Mouse (Mus musculus): ENCODE results near the gene Mast1. TPM values are rescaled to one million over a fixed set of nuclear protein-coding genes. Genes with fewer than 3 reads are reported as not detected.

Gene Mast1
- 1.4 and 1.6 TPM in 2 replicates for polyA plus RNA-seq (2015; fragmentation: Nextera tagmentation; extraction: Ambion mirVana)

DNA sequence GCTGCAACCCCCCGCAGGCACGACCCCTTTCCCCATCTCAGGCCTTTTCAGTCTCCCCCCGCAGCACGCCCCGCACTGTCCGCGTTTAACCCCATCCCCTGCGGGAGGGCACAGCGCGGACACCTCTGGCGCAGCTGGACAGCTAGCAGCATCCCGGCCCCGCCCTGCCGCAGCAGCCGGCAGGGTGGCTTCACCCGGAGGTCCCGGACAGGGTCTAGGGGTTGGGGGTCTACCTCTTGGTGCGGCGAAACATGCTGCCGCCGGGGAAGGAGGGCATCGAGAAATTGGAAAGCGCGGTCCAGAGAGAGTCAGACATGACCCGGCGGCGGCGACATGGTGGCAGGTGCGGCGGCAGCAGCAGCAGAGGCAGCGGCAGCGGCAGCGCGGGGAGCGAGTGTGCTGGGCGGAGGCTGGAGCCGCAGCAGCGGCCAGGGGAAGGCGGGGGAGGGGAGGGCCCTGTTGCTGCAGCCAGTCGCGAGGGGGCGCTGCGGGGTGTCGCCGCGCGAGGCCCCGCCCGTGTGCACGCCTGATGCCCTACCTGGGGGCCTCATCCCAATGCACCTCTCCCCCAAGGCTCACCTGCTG lies at the start of gene Mast1:
Mast1 (minus strand) TSS at position 398 of the 585 bp plus-strand sequence.
- ATAC-seq (ENCODE audit: insufficient read depth, low FRiP score), result peak; percentile 68
- no peak within 1 kb of the TSS for H3K27ac ChIP-seq (ENCODE audit: low read length)
- WGBS, result under 1% methylated on average over 50 of the region's 50 CpGs
- H3K9me3 ChIP-seq (replicated peaks; ENCODE audit: control insufficient read depth, low read length), result no peaks in the 10 kb centered on the region
- peaks cover 45% of the 10 kb centered on the region for H3K27me3 ChIP-seq (ENCODE audit: control insufficient read depth, insufficient read depth, low read length)
- peak within 1 kb of the TSS; percentile 44 for H3K4me3 ChIP-seq (replicated peaks; ENCODE audit: low read length)
- H3K4me2 ChIP-seq (ENCODE audit: low read depth, low read length), result peak within 1 kb of the TSS; percentile 65
- peaks cover 4% of the 10 kb centered on the region; the same call in 1 of the 2 replicates for H3K4me1 ChIP-seq (ENCODE audit: control insufficient read depth, insufficient read depth, low read length)
- H3K9ac ChIP-seq (ENCODE audit: low read length), result no peak within 1 kb of the TSS
- H3K36me3 ChIP-seq (ENCODE audit: control insufficient read depth, insufficient read depth, low read length), result no peaks in the 10 kb centered on the region

DNA sequence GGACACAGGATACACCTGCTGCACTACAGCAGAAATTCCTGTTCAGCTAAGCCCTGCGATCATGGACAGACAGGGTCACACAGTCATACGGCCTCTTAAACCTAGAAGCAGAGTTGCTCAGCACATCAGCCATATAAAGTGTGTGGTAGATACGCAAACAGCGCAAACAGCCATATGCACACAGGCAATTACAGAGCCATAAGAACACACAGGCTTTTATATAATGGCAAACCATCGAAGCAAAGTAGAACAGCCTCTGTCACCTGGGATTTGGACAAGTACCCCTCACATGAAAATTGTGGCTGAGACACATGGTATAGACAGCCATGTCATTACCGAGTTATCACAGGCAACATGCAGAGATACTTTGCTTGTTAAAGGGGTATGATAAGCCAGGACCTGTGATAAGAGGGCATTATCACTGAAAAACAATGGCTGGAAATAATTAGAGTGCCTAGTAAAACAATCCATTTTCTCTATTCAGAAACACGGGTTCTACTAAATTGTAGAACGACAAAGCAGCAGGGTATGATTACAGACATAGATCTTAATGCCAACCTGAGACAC lies 49.3 kb upstream of the Mast1 start:
- H3K9ac ChIP-seq (ENCODE audit: low read length), result peak overlapping the region; percentile 65
- H3K27me3 ChIP-seq (ENCODE audit: control insufficient read depth, insufficient read depth, low read length), result no peaks in the 10 kb centered on the region
- H3K36me3 ChIP-seq (ENCODE audit: control insufficient read depth, insufficient read depth, low read length), result no peaks in the 10 kb centered on the region
- peak overlapping the region; percentile 79 for H3K4me2 ChIP-seq (ENCODE audit: low read depth, low read length)
- ATAC-seq (ENCODE audit: insufficient read depth, low FRiP score), result no peak
- peaks cover 41% of the 10 kb centered on the region for H3K4me1 ChIP-seq (ENCODE audit: control insufficient read depth, insufficient read depth, low read length)
- 30% methylated on average over 8 of the region's 8 CpGs for WGBS
- peak overlapping the region; percentile 94 for H3K27ac ChIP-seq (ENCODE audit: low read length)
- no peaks in the 10 kb centered on the region for H3K9me3 ChIP-seq (replicated peaks; ENCODE audit: control insufficient read depth, low read length)
- H3K4me3 ChIP-seq (replicated peaks; ENCODE audit: low read length), result peak overlapping the region; percentile 43

DNA sequence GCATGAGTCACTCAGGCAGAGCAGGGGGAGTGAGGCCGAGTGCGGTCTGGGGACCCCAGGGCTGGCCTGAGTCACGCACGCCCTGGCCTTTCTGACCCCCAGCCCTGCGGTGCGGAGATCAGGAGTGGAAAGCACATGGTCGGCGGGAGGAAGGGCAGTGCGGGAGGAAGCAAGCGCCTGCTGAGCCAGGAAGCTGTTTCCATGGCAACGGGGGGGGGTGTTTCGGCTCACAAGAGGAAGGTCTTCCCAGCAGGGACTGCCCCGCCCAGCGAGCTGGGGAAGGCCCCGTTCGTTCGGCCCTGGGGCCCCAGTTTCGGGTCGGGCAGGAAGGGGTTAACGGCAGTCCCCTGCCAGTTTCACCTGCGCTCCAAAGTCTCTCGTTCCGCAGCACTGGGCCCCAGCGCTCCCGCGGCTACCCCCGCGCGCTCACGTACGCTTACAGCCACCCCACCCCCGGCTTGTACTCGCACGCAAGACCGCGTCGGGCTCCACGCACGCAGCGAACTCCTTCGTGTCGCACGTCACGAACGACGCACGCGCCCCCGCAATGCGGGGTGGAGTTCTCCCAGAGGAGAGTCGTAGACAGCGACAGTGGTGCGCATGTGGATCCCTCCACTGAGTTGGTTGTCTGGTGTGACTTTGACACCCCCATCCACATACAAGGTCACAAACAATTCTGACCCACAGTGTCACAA lies 48.7 kb upstream of the Mast1 start:
- peak overlapping the region; percentile 65 for H3K9ac ChIP-seq (ENCODE audit: low read length)
- H3K4me2 ChIP-seq (ENCODE audit: low read depth, low read length), result peak overlapping the region; percentile 79
- no peaks in the 10 kb centered on the region for H3K36me3 ChIP-seq (ENCODE audit: control insufficient read depth, insufficient read depth, low read length)
- ATAC-seq (ENCODE audit: insufficient read depth, low FRiP score), result peak; percentile 26
- peak overlapping the region; percentile 94 for H3K27ac ChIP-seq (ENCODE audit: low read length)
- no peaks in the 10 kb centered on the region for H3K27me3 ChIP-seq (ENCODE audit: control insufficient read depth, insufficient read depth, low read length)
- peak overlapping the region; percentile 43 for H3K4me3 ChIP-seq (replicated peaks; ENCODE audit: low read length)
- no peaks in the 10 kb centered on the region for H3K9me3 ChIP-seq (replicated peaks; ENCODE audit: control insufficient read depth, low read length)
- peaks cover 45% of the 10 kb centered on the region for H3K4me1 ChIP-seq (ENCODE audit: control insufficient read depth, insufficient read depth, low read length)
- under 1% methylated on average over 53 of the region's 53 CpGs for WGBS

GRCm38 (mm10) chr8:84985049-84985683 lies 48.0 kb upstream of the Mast1 start:
- WGBS, result under 1% methylated on average over 23 of the region's 23 CpGs
- H3K4me1 ChIP-seq (ENCODE audit: control insufficient read depth, insufficient read depth, low read length), result peaks cover 47% of the 10 kb centered on the region
- H3K9me3 ChIP-seq (replicated peaks; ENCODE audit: control insufficient read depth, low read length), result no peaks in the 10 kb centered on the region
- peak overlapping the region; percentile 94 for H3K27ac ChIP-seq (ENCODE audit: low read length)
- peak overlapping the region; percentile 43 for H3K4me3 ChIP-seq (replicated peaks; ENCODE audit: low read length)
- peak overlapping the region; percentile 79 for H3K4me2 ChIP-seq (ENCODE audit: low read depth, low read length)
- H3K36me3 ChIP-seq (ENCODE audit: control insufficient read depth, insufficient read depth, low read length), result no peaks in the 10 kb centered on the region
- peak overlapping the region; percentile 65 for H3K9ac ChIP-seq (ENCODE audit: low read length)
- H3K27me3 ChIP-seq (ENCODE audit: control insufficient read depth, insufficient read depth, low read length), result no peaks in the 10 kb centered on the region
- no peak for ATAC-seq (ENCODE audit: insufficient read depth, low FRiP score)

DNA sequence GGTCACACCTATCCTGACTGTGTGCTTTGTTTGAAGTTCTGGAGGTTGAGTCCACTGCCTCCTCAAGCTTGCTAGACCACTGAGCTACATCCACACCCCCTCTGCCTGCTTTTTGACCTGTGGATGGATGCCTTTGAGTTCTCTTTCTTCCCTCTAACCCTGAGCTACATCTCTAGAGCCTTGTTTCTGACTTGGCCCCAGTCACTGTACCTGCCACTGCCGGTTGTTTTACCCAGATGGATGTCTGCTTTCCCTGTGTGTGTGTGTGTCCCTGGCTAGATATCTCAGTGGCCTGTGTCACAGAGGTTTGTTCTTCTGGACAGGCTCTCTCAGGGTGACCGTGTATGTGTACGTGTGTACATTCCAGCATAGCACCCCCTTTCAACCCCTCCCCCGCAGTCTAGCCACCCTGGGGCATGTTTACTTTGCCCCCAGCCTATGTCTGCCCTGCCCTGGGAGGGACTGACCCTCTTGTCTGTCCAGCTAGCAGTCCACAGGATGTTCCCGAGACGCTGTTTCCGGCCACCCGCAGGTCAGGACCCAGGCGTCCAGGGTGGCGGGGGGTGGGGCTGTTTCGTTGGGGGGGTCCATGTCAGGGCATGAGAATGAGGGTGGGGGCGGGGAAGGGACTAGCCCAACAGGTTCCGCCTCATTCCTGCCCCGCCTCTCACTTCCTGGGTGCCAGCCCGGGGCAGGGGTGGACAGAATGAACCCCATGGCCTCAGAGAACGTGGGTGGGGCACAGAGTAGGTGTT lies 47.3 kb upstream of the Mast1 start:
- Histone ChIP-seq H3K4me2 (ENCODE audit: low read depth, low read length) (peak overlapping the region; percentile 79), H3K4me1 (ENCODE audit: control insufficient read depth, insufficient read depth, low read length) (peaks cover 54% of the 10 kb centered on the region), H3K27ac (ENCODE audit: low read length) (peak overlapping the region; percentile 94), H3K9me3 (replicated peaks; ENCODE audit: control insufficient read depth, low read length) (no peaks in the 10 kb centered on the region), H3K9ac (ENCODE audit: low read length) (peak overlapping the region; percentile 65), H3K36me3 (ENCODE audit: control insufficient read depth, insufficient read depth, low read length) (no peaks in the 10 kb centered on the region), H3K4me3 (replicated peaks; ENCODE audit: low read length) (peak overlapping the region; percentile 43), H3K27me3 (ENCODE audit: control insufficient read depth, insufficient read depth, low read length) (no peaks in the 10 kb centered on the region)
- ATAC-seq (ENCODE audit: insufficient read depth, low FRiP score), result peak; percentile 5; the same call in 1 of the 2 replicates
- 5% methylated on average over 16 of the region's 16 CpGs for WGBS

- no peaks in the 10 kb centered on the region for H3K9me3 ChIP-seq (replicated peaks; ENCODE audit: control insufficient read depth, low read length)
- H3K27me3 ChIP-seq (ENCODE audit: control insufficient read depth, insufficient read depth, low read length), result no peaks in the 10 kb centered on the region
- H3K27ac ChIP-seq (ENCODE audit: low read length), result peak overlapping the region; percentile 94
- 35% methylated on average over 3 of the region's 3 CpGs for WGBS
- H3K4me1 ChIP-seq (ENCODE audit: control insufficient read depth, insufficient read depth, low read length), result peaks cover 62% of the 10 kb centered on the region
- H3K4me3 ChIP-seq (replicated peaks; ENCODE audit: low read length), result no peak overlapping the region
- H3K4me2 ChIP-seq (ENCODE audit: low read depth, low read length), result peak overlapping the region; percentile 12; the same call in 1 of the 2 replicates
- no peak for ATAC-seq (ENCODE audit: insufficient read depth, low FRiP score)
- peak overlapping the region; percentile 11 for H3K9ac ChIP-seq (ENCODE audit: low read length)
- H3K36me3 ChIP-seq (ENCODE audit: control insufficient read depth, insufficient read depth, low read length), result no peaks in the 10 kb centered on the region
These were observed 45.4 kb upstream of the Mast1 start for GRCm38 (mm10) chr8:84982499-84983011.

DNA sequence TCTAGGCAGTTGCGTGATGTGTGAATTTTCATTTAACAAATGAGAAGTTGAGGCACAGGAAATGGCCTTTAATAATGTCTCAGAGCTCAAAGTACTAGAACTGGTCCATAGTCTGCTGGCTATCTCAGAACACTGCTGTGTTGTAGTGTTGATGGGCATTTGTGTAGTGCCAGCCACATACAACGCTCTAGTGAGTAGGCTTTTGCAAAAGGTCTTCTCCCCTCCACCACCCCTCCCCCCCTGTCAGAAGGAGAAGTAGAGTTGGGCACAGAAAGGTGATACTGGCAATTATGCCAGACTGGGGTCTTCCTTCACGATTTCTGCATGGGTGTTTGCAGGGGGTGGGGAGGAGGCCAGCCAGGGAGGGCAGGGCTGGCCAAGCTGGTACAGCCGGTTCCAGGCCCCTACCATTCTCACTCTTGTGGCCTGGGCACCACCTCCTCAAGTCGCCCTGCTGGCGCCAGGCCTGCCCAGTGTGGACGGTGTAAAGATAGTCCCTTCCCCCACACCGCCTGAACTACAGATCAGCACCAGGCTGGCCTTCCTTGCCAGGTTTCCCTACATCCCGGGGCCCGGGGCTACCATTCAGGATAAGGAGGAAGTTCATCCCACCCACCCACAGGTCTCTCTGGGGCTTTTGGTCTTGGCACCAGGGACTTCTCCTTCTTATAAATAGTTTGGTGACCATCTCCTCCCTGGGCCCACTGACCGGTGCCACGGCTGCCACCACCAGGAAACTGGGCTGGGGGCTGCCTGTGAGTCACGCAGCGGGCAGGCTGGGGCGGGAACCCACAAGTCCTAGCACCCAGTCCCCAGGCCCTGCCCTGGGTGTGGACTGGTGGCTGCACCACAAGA lies 44.7 kb upstream of the Mast1 start:
- Histone ChIP-seq H3K4me3 (replicated peaks; ENCODE audit: low read length) (no peak overlapping the region), H3K4me2 (ENCODE audit: low read depth, low read length) (peak overlapping the region; percentile 12; the same call in 1 of the 2 replicates), H3K9ac (ENCODE audit: low read length) (peak overlapping the region; percentile 11; the same call in 1 of the 2 replicates), H3K9me3 (replicated peaks; ENCODE audit: control insufficient read depth, low read length) (no peaks in the 10 kb centered on the region), H3K4me1 (ENCODE audit: control insufficient read depth, insufficient read depth, low read length) (peaks cover 61% of the 10 kb centered on the region), H3K27me3 (ENCODE audit: control insufficient read depth, insufficient read depth, low read length) (no peaks in the 10 kb centered on the region), H3K27ac (ENCODE audit: low read length) (peak overlapping the region; percentile 94), H3K36me3 (ENCODE audit: control insufficient read depth, insufficient read depth, low read length) (no peaks in the 10 kb centered on the region)
- WGBS, result 68% methylated on average over 15 of the region's 15 CpGs
- no peak for ATAC-seq (ENCODE audit: insufficient read depth, low FRiP score)

Data from stomach, embryonic 16.5 days (tissue).